Mouse (Mus musculus) liver, adult 2 months (tissue): ENCODE measurements around the gene Ak8. TPM values are rescaled to one million over a fixed set of nuclear protein-coding genes. Genes with fewer than 3 reads are reported as not detected.

ENCODE experiments used
- DNase-seq: peaks from one replicate; pipeline ENCODE4 v3.0.0-alpha.2; 2011; ENCODE audit warnings: low read depth, low spot score; ENCODE audit errors: extremely low read depth
- H3K27ac ChIP-seq: fragments of 200-500 bp; replicated peaks from 2 replicates; pipeline ENCODE4 v1.5.1; 2012; ENCODE audit warnings: low read depth, mild to moderate bottlenecking, control low read depth, inconsistent platforms, low read length; ENCODE audit not compliant: insufficient read depth
- H3K27me3 ChIP-seq: fragments of 200-500 bp; 2 replicates; pipeline ENCODE4 v1.6.1; 2012; ENCODE audit warnings: mild to moderate bottlenecking, moderate library complexity, low read length, inconsistent platforms; ENCODE audit not compliant: control insufficient read depth, insufficient read depth
- H3K36me3 ChIP-seq: fragments of 200-500 bp; 2 replicates; pipeline ENCODE4 v1.6.1; 2012; ENCODE audit warnings: low read length, inconsistent platforms; ENCODE audit not compliant: control insufficient read depth, insufficient read depth
- H3K4me1 ChIP-seq: fragments of 200-500 bp; 2 replicates; pipeline ENCODE4 v1.6.1; 2011; ENCODE audit warnings: low read length; ENCODE audit not compliant: control insufficient read depth, insufficient read depth
- H3K4me3 ChIP-seq: fragments of 200-500 bp; 2 replicates; pipeline ENCODE4 v1.5.1; 2011; ENCODE audit warnings: low read depth, mild to moderate bottlenecking, control low read depth, low read length, moderate library complexity; ENCODE audit not compliant: insufficient read depth
- H3K79me2 ChIP-seq: fragments of 200-500 bp; 2 replicates; pipeline ENCODE4 v1.6.1; 2012; ENCODE audit warnings: inconsistent platforms, mild to moderate bottlenecking, low read length, moderate library complexity; ENCODE audit not compliant: control insufficient read depth, insufficient read depth
- H3K9ac ChIP-seq: fragments of 200-500 bp; 2 replicates; pipeline ENCODE4 v1.6.1; 2012; ENCODE audit warnings: low read depth, mild to moderate bottlenecking, control low read depth, inconsistent platforms, low read length
- CTCF ChIP-seq: fragments of 200-500 bp; IDR thresholded peaks from 2 replicates; pipeline ENCODE4 v1.5.1; 2011; ENCODE audit warnings: low read depth, low read length, control low read depth
- POLR2A ChIP-seq: fragments of 200-500 bp; IDR thresholded peaks from 2 replicates; pipeline ENCODE4 v1.6.1; 2011; ENCODE audit warnings: low read length, control low read depth; ENCODE audit not compliant: insufficient read depth; ENCODE audit errors: extremely low read depth
- WGBS: fragments of 180-500 bp; shearing (Covaris S2); methylation state at CpG from one replicate; pipeline ENCODE4 v1.1.7; 2018; 5-methylcytosine and 5-hydroxymethylcytosine counted together
- polyA plus RNA-seq: library from polyadenylated mRNA; depleted of rRNA; stranded (reverse); fragments of >200 nt; gene quantifications from 2 replicates; pipeline ENCODE4 v1.2.3, GENCODE M21; 2012
- total RNA-seq: library from RNA; depleted of rRNA; stranded (reverse); fragments of >200 nt; gene quantifications from 2 replicates; pipeline ENCODE4 v1.2.3, GENCODE M21; 2014

The Ak8 gene
- total and polyA plus RNA-seq, 2 experiments = 0.09 TPM; not detected in 1

DNA sequence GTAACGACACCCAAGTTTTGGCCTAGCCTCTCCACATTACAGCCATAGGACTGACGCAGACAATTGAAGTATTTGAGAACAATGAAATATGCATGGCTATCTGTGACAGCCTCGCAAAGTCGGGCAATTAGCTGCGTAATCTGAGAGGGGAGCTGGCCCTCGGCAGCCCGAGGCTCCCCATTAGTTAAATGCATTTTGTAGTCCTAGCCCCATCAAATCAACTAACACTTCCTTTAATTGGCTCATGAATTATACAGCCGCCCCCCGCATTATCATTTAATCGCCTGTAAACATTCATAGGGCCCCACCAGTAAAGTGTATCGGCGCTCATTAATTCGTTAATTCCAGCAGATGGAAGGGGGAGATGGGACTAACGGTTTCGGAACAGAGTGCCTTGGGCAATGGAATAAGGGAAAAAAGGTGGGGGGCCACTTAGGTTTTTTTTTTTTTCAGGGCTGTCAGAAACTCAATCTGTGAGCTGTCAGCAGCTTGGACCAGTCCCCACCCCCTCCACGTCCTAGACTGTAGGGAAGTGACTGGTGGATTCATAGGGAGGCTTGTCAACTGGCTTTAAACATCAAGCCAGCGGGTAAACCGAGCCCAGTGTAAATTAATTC, 97.6 kb downstream of the Ak8 start:
- no peaks in the 10 kb centered on the region for H3K36me3 ChIP-seq
- TF ChIP-seq POLR2A (no peak), CTCF (no peak)
- no peaks in the 10 kb centered on the region for H3K79me2 ChIP-seq
- WGBS = 73% methylated on average over 18 of the region's 18 CpGs
- no peak for DNase-seq
- no peak overlapping the region for H3K4me3 ChIP-seq
- no peak overlapping the region for H3K9ac ChIP-seq
- no peaks in the 10 kb centered on the region for H3K27me3 ChIP-seq
- H3K27ac ChIP-seq = no peak overlapping the region
- H3K4me1 ChIP-seq = no peaks in the 10 kb centered on the region; the same call in 1 of the 2 replicates

DNA sequence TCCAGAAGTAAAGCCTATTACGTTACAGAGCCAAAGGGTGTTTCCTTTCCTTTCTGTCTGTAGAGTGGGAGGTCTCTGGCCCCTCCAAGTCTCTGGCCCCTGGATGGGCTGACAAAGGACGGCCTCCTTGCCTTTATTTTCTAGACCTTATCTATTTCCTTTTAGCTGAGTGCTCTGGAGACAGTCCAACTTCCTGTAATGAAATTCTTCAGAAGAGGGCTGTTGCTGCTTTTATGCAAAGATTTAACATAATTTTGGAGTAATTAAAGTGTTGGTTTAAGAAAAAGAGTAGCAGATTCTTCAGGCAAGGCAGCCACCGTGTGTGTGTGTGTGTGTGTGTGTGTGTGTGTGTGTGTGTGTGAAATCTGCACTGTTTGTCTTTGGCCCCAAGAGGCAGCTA, 98.4 kb downstream of the Ak8 start:
- no peak overlapping the region for H3K27ac ChIP-seq
- H3K27me3 ChIP-seq = no peaks in the 10 kb centered on the region
- H3K79me2 ChIP-seq = no peaks in the 10 kb centered on the region
- H3K9ac ChIP-seq = no peak overlapping the region
- H3K36me3 ChIP-seq = no peaks in the 10 kb centered on the region
- no peaks in the 10 kb centered on the region; the same call in 1 of the 2 replicates for H3K4me1 ChIP-seq
- TF ChIP-seq POLR2A (no peak), CTCF (no peak)
- WGBS = 56% methylated on average over 3 of the region's 3 CpGs
- no peak for DNase-seq
- H3K4me3 ChIP-seq = no peak overlapping the region

GRCm38 (mm10) chr2:28799575-28799974, 99.6 kb downstream of the Ak8 start:
- Histone ChIP-seq H3K79me2 (no peaks in the 10 kb centered on the region), H3K27me3 (no peaks in the 10 kb centered on the region), H3K4me1 (no peaks in the 10 kb centered on the region; the same call in 1 of the 2 replicates), H3K9ac (no peak overlapping the region), H3K36me3 (no peaks in the 10 kb centered on the region), H3K4me3 (no peak overlapping the region), H3K27ac (no peak overlapping the region)
- 34% methylated on average over 2 of the region's 2 CpGs for WGBS
- TF ChIP-seq POLR2A = no peak
- no peak for DNase-seq

DNA sequence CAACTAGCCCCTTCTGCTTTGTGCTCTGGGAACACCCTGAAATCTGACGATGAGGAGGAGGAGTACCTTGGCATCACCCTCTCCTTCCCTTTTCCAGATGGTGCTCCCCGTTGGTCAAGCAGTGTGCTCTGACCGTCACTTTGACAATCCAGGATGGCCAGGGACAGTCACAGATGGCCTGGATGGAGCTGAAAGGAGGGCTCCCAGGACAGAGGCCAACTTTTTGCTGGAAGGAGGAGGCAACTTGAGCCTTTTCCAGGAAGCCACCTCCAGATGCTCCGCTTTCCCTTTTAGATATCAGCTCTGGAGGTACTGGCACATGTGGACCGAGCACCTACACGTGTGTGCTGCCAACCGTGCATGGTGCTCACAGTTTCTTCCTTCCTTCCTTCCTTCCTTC, 103.4 kb downstream of the Ak8 start:
- no peak for DNase-seq
- no peaks in the 10 kb centered on the region; the same call in 1 of the 2 replicates for H3K4me1 ChIP-seq
- H3K9ac ChIP-seq = no peak overlapping the region
- no peaks in the 10 kb centered on the region for H3K79me2 ChIP-seq
- TF ChIP-seq POLR2A (no peak), CTCF (no peak)
- no peak overlapping the region for H3K27ac ChIP-seq
- no peaks in the 10 kb centered on the region for H3K36me3 ChIP-seq
- 81% methylated on average over 7 of the region's 7 CpGs for WGBS
- H3K4me3 ChIP-seq = no peak overlapping the region
- H3K27me3 ChIP-seq = no peaks in the 10 kb centered on the region; the same call in 1 of the 2 replicates

DNA sequence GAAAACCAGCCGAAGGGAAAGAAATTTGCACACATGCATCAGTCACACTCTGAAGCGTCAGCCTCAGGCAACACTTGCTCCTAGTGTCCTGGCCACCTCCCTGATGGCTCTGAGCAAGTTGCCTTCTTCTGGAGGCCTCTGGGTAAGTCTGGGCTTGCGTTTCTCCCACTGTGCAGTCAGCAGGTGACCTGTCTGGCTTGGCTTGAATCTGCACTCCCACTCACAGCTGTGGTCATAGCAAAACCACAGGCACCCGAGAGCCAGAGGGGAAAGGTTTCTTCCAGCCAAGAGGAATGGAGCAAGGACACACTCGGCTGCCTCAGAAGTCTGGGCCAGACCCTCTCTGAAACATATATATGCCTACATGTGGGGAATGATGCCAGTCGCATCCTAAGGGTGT, 108.9 kb downstream of the Ak8 start:
- no peak for DNase-seq
- H3K4me1 ChIP-seq = no peaks in the 10 kb centered on the region
- no peak overlapping the region for H3K27ac ChIP-seq
- H3K9ac ChIP-seq = no peak overlapping the region
- H3K4me3 ChIP-seq = no peak overlapping the region
- no peak for TF ChIP-seq CTCF
- TF ChIP-seq POLR2A = no peak
- WGBS = 86% methylated on average over 6 of the region's 6 CpGs
- H3K27me3 ChIP-seq = no peaks in the 10 kb centered on the region; the same call in 1 of the 2 replicates
- no peaks in the 10 kb centered on the region for H3K79me2 ChIP-seq
- no peaks in the 10 kb centered on the region for H3K36me3 ChIP-seq

DNA sequence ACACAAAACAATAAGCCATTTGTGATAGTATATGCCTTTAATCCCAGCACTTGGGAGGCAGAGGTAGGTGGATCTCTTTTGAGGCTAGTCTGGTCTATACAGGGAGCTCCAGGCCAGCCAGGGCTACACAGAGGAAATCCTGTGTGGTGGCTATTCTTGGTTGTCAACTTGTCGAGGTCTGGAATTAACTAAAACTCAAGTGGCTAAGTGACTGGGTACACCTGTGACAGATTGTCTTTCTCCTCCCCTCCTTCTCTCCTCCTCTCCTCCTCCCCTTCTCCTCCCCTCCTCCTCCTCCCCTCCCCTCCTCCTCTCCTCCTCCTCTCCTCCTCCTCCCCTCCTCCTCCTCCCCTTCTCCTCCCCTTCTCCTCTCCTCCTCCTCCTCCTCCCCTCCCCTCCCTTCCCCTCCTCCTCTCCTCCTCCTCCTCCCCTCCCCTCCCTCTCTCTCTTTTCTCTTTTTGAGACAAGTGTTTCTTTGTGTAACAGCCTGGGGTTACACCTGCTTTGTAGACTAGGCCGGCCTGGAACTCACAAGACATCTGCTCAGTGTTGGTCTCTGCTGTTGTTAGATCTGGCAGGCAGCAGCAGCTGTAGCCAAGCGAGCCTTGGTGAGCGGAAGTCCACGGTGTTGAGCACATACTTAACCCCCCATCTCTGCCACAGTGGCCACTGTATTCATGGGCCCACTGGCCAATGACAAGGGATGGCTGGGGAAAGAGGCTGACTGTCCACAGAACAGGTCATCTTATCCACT, 110.5 kb downstream of the Ak8 start:
- no peaks in the 10 kb centered on the region for H3K36me3 ChIP-seq
- no peak for DNase-seq
- no peaks in the 10 kb centered on the region for H3K79me2 ChIP-seq
- 83% methylated on average over 5 of the region's 5 CpGs for WGBS
- no peak overlapping the region for H3K4me3 ChIP-seq
- TF ChIP-seq CTCF (no peak), POLR2A (no peak)
- H3K4me1 ChIP-seq = no peaks in the 10 kb centered on the region
- H3K27ac ChIP-seq = no peak overlapping the region
- no peaks in the 10 kb centered on the region for H3K27me3 ChIP-seq
- no peak overlapping the region for H3K9ac ChIP-seq
